Mouse (Mus musculus) kidney, adult 9 months (tissue): Measurements from ENCODE around the gene Ddx19b.
"Not testable (repeated sequence)": the region's sequence is repeated elsewhere in the genome, so short reads cannot be mapped to it uniquely, and the experiment has no call there.

Experiments
- DNase-seq: peaks from one replicate; pipeline ENCODE4 v3.0.0; 2022

Gene Ddx19b

DNA sequence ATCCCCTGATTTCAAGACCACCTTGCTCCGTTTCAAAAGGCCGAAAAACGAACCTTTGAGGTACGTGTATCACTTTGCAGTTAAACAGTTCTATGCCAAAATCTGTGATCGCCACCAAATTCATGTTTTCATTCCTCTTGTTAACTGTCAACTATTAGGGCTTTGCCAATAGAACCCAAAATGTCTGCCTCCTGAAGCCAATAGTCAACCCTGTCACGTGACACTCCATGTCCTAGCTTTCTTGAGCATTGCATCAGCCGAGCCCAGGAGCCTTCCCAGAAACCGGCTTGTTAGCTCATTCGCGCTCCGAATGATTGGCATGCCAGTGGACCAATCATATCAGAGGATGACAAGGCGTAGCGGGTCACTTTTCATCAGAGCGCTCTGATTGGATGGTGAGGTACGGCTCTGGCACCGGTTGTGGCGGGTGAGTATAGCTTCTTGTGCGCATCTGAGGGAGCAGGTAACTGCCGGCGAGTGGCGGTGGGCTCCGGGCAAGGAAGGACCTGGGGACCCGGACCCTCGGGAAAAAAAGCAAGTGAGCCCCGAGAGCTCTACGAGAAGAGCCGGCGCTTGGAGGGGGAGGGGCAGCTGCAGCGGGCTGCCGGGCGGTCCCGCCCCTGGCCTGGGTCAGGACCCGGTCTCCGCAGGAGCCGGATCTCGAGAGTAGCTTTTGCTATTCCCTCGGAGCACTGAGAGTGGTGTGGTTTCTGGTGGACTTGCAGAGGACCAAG, 2.1 kb upstream of the Ddx19b start:
- DNase-seq = peak; percentile 100

DNA sequence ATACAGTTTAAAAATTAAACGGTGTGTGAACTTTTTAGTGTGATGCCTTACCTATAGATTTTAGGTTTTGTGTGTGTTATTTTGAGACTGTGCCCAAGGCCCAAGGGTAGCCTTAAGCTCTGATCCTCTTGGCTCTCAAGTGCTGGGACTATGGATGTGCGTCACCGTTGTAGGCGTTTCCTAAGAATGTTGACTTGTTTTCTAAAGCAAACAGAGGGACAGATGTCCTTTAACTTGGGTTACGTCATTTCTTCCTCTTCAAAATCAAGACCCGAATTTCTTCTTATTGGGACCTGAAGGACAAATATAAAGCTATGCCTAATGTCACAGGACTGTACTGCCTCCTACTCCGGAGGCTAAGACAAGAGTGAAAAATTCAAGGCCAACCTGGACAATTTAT, 1.4 kb upstream of the Ddx19b start, which contains the start of gene Aars:
Gene Aars (plus strand): TSS at position 229 of the 400 bp plus-strand sequence.
- no peak for DNase-seq

GRCm38 (mm10) chr8:111030045-111030444, 1.5 kb downstream of the Ddx19b start:
- DNase-seq = no peak

- DNase-seq = no peak
Observed at GRCm38 (mm10) chr8:111029589-111029988, 2.0 kb downstream of the Ddx19b start.

- DNase-seq = peak; percentile 94
Observed at GRCm38 (mm10) chr8:111027391-111027937, 4.1 kb downstream of the Ddx19b start.

- not testable (repeated sequence) for DNase-seq
Observed at GRCm38 (mm10) chr8:111026609-111027008, 4.9 kb downstream of the Ddx19b start.

DNA sequence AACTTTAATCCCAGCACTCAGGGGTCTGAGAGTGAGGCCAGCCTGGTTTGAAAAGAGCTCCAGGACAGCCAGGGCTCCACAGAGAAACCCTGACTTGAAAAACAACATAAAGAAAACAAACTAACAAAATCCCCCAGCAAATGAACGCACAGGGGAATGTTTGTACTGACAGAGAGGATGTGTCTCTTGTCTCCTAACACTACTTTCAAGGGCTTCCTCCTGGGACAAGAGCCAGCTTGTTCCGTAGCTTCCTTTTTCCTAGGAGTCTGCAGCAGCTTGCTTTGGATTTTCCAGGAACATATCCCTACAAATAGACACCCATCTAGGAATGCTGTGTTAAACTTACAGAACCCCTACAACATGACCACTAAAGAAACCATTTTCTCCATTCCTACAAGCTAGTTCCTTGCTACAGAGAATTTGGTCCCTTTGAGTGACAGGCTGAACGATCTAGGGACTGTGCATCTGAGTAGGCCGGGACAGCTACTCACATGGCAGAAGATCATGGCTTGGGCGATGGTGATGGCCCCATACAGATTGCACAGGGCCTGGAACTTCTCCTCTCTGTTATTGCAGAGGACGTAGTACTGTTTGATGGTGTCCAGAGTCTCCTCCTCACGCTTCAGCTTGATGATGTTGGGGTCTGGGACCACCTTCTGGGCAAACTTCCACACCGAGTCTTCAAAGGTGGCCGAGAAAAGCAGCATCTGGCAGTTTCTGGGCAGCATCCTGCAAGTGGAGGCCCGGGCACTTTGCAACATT, 21.1 kb downstream of the Ddx19b start:
- DNase-seq = not testable (repeated sequence)

DNA sequence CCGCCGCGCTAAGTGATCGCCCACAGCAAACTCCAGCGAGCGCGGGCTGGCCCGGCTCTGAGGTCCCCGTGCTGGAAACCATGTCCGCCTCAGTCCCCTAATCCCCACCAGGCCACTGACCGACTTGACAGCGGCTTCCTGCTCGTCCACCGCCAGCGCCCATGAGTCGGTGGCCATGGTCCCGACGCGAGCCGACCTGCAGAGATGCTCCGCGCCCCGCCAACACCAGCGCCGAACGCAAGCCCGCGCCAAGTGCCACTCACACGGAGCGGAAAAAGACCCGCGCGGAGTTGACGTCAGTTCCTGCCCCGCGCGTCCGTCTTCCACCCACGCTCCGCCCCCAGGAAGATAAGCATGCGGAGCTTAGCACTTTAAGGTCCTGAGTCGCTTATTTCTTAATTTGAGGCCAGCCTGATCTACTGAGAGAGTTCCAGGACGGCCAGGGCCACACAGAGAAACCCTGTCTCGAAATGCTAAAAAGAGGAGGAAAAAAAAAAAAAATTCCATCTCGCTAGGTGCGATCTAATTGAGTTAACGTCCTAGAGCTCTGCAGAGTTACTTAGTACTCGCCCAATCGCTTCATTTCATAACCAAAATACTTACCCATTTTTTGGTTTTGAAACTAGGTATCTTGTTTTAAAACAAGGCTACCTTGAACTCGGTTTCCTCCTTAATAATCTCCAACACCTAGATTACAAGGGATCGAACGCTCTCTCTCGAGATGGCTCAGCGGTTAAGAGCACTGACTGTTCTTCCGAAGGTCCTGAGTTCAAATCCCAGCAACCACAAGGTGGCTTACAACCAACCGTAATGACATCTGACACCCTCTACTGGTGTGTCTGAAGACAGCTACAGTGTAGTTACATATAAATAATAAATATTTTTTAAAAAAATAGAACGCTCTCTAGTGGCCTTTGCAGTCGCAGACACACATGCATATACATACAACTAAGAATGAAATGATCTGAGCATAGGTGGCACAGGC, 33.7 kb downstream of the Ddx19b start, which contains the start of gene Ddx19a:
Gene Ddx19a (minus strand): TSS at position 254 of the 985 bp plus-strand sequence.
- peak; percentile 86 for DNase-seq

DNA sequence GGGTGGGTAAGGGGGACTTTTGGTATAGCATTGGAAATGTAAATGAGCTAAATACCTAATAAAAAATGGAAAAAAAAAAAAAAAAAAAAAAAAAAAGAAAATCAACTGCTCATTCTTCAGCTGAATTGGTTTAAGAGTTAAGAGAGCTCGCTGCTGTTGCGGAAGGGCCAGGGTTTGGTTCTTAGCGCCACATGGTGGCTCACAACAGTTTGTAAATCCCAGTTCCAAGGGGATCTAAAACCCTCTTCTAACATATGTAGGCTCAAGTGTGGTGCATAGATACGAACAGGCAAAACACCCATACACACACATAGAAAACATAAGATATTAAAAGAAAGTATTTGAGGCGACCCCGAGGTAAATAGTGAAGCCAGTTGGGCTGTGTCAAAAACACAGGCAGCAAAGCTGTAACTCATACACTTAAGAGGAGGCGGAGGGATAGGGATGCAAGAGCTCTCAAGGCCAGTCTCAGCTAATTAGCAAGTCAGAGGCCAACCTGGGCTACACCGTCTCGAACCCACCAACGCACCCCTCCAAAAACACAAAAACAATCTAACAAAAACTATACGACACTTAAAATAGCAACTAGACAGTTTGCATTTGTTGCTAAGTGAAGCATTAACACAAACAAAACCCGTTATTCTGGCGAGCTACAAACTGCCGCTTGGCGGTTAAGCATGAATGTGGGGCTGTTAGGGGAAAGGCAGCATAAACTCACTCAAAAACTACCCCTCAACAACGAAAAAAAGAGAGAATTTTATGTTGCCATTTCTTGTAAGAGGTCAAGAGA, 34.7 kb downstream of the Ddx19b start:
- no peak for DNase-seq

- DNase-seq = no peak
Observed at GRCm38 (mm10) chr8:110990017-110990416, 41.5 kb downstream of the Ddx19b start.

DNA sequence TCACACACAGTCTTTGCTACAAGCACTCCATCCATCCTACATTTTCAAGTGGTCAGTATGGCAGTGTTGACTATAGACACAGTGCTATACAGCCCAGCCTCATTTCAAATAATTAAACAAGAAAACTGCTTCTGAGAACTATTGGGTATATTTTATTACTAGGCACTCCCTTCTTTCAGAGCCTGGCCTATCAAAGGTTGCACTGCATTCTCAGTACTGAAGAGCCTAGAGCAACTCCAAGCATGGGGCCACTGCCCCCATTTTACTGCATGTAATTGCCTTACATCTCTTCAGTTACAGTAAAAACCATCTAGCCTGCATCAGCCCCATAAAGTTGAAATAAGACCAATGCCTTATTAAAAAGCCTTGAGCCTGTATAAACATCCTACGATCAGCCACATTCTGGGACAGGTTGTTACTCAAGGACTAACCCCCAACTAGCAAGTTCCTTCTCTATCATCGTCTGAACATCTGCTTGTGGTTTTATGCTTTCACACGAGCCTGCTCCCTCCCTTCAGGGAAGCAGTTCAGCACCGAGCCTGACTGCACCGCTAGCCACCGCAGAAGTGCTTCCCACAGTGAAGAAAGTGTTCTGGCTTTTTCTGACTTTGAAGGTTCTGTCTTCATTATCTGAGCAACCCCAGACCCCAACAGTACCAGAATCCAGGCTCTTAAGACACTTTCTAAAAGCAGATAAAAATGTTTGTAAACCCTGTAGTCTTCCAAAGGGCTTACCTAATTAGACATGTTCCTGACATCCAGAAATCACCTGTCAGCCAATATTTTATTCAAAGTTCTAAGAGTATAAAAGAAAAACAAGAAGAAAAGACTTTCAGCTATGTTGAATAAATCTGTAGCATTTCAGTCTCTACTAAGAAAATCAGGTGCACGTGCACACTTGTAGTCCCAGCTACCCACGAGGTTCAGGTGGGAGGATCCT, 43.5 kb downstream of the Ddx19b start:
- DNase-seq = no peak

- no peak for DNase-seq
Observed at GRCm38 (mm10) chr8:110981304-110981703, 50.2 kb downstream of the Ddx19b start.

DNA sequence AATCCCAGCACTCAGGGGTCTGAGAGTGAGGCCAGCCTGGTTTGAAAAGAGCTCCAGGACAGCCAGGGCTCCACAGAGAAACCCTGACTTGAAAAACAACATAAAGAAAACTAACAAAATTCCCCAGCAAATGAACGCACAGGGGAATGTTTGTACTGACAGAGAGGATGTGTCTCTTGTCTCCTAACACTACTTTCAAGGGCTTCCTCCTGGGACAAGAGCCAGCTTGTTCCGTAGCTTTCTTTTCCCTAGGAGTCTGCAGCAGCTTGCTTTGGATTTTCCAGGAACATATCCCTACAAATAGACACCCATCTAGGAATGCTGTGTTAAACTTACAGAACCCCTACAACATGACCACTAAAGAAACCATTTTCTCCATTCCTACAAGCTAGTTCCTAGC, 53.6 kb downstream of the Ddx19b start:
- DNase-seq = not testable (repeated sequence)

DNA sequence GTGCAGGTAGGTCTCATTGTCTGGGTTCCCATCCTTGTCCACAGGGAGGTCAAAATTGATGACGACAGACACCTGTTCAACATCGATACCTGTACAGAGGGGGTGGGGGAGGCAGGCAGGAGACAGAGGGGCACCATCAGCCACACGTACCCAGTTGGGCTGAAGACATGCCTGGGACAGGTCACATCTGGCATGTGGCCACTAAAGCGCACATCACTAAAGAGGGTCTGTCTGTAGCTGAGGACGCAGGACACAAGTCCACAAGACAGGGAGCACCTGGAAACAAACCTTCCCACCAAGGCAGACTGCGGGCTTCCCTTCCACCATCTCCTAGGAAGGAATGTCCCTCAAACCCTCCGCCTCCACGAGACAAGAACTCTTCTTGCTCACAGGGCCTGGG, 55.0 kb downstream of the Ddx19b start:
- DNase-seq = not testable (repeated sequence)

DNA sequence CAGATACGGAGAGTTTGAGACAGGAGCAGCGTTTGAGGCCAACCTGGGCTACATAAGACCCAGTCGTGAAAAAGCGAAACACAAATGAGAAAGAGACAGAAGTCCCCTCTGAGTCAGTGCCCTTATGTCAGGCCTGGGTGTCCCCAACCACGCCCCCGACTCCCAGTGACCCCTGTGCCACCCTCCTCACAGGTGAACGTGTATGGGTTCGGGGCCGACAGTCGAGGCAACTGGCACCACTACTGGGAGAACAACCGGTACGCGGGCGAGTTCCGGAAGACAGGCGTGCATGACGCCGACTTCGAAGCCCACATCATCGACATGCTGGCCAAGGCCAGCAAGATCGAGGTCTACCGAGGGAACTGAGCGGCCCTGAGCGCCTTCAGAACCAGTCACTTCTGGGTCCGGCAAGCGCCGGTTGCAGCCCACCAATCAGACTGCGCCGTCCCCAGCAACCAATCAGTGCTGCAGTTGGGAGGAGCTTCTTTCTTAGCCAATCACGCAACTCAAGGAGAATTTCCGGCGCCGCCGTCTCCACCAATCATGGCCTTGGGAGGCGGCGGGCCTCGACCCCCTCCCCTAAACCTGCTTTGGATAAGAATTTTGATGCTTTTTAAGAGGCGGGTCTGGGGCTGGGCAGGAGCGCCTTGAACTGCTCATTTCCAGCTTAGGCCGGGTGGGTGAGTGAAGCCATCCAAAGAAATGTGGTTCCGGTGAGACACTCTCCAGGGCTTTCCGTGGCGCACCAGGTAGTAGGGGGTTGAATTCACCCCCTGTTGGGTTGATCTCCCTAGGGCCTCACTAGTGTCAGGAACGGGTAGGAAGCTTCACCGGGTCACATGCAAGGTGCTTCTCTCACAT, 61.4 kb downstream of the Ddx19b start:
- DNase-seq = peak; percentile 93

DNA sequence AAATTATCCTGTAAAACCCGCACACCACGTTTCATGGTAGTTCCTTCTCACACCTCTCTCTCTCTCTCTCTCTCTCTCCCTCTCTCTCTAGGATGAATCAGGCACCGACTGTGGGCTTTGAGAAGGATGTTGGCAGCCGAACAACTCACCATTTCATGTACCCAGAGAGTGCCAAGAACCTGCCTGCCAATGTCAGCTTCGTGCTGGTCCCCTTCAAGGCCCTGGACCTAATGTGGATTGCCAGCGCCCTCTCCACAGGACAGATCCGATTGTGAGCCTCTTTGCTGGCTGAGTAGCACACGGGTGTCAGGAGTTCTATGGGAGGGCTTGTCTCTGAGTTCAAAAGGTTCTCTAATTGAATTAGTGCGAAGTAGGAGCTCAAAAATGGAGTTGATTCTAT, 64.2 kb downstream of the Ddx19b start:
- no peak for DNase-seq

- DNase-seq = peak; percentile 60
Observed at GRCm38 (mm10) chr8:110966586-110966985, 65.0 kb downstream of the Ddx19b start.

- DNase-seq = peak; percentile 87
Observed at GRCm38 (mm10) chr8:110965594-110965993, 66.0 kb downstream of the Ddx19b start.

DNA sequence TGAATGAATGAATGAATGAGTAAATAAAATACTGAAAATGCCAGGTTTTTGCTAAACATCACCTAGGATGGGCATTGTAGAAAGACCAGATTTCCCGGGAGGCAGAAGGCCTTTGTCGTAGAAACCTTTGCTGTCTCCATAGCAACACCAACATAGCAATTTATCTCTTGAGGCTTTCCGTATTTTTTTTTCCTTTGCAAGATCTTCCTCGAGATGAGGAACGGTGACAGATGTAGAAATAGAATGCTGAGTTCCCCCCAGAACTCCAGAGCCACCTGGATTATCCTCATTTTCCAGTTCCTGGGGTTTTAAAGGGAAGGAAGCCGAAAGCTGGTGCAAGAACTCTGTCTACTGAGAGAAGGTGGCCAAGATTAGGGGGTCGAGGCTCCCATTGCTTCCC, 66.9 kb downstream of the Ddx19b start:
- DNase-seq = no peak
